Mouse (Mus musculus) ES-Bruce4 (cell line): ENCODE measurements around the gene Eya2. TPM values are rescaled to one million over a fixed set of nuclear protein-coding genes. Genes with fewer than 3 reads are reported as not detected.

Experiments
- H3K27ac ChIP-seq: 2 replicates; pipeline ENCODE4 v1.5.1; 2012; ENCODE audit warnings: low read length, inconsistent platforms; ENCODE audit not compliant: insufficient read depth
- H3K27me3 ChIP-seq: 2 replicates; pipeline ENCODE4 v1.6.1; 2012; ENCODE audit warnings: mild to moderate bottlenecking, low read length, inconsistent platforms; ENCODE audit not compliant: control insufficient read depth, poor library complexity, insufficient read depth, severe bottlenecking
- H3K36me3 ChIP-seq: 2 replicates; pipeline ENCODE4 v1.6.1; 2012; ENCODE audit warnings: inconsistent platforms, mild to moderate bottlenecking, low read length, moderate library complexity; ENCODE audit not compliant: control insufficient read depth, poor library complexity, insufficient read depth, severe bottlenecking
- H3K4me1 ChIP-seq: one replicate; pipeline ENCODE4 v1.8.1; 2011; ENCODE audit warnings: low read length; ENCODE audit not compliant: control insufficient read depth, insufficient read depth
- H3K4me3 ChIP-seq: 2 replicates; pipeline ENCODE4 v1.5.1; 2011; ENCODE audit warnings: low read depth, mild to moderate bottlenecking, low read length
- H3K9ac ChIP-seq: 2 replicates; pipeline ENCODE4 v1.6.1; 2012; ENCODE audit warnings: low read depth, mild to moderate bottlenecking, inconsistent platforms; ENCODE audit not compliant: poor library complexity, severe bottlenecking
- H3K9me3 ChIP-seq: replicated peaks from 2 replicates; pipeline ENCODE4 v1.6.1; 2012; ENCODE audit warnings: mild to moderate bottlenecking, low read length, inconsistent platforms; ENCODE audit not compliant: control insufficient read depth, poor library complexity, insufficient read depth, severe bottlenecking
- CTCF ChIP-seq: IDR thresholded peaks from one replicate; pipeline ENCODE4 v1.8.1; 2011; ENCODE audit warnings: low read depth, low read length
- EP300 ChIP-seq: IDR thresholded peaks from 2 replicates; pipeline ENCODE4 v1.6.1; 2011; ENCODE audit warnings: low read depth, low read length; ENCODE audit not compliant: insufficient read depth
- POLR2A ChIP-seq: IDR thresholded peaks from one replicate; pipeline ENCODE4 v1.8.1; 2011; ENCODE audit warnings: low read length; ENCODE audit not compliant: insufficient read depth
- polyA plus RNA-seq: library from polyadenylated mRNA; stranded (reverse); fragments of >200 nt; gene quantifications from 2 replicates; pipeline ENCODE4 v1.2.4, GENCODE M21; 2011; ENCODE audit warnings: low read depth; ENCODE audit not compliant: missing spikeins, insufficient read depth, insufficient read length

The Eya2 gene
- polyA plus RNA-seq, 1 experiment, result 3.2 TPM

DNA sequence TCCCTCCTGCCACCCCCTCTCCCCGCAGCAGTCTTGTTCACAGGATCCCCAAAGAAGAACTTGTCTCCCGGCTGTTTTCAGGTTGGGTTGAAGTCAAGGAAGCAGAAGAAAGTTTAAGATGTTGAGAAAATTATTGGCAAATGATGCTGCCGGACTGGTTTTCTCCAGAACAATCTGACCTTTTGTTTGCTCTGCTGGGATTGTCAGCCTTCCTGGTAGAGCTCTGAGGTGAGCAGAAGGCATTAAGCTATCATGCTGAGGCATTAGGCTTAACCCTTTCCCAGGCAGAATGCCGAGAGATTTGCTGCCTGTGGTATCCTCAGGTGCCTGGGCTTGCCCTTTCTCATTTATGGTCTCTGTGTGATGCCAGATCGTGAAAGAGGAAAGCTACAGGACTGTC lies 70.3 kb downstream of the Eya2 start:
- Histone ChIP-seq H3K4me3 (no peak overlapping the region), H3K36me3 (no peaks in the 10 kb centered on the region), H3K4me1 (no peaks in the 10 kb centered on the region), H3K27ac (no peak overlapping the region), H3K9ac (no peak overlapping the region), H3K27me3 (no peaks in the 10 kb centered on the region), H3K9me3 (no peaks in the 10 kb centered on the region)
- TF ChIP-seq EP300, result no peak
- TF ChIP-seq CTCF, result no peak
- no peak for TF ChIP-seq POLR2A

DNA sequence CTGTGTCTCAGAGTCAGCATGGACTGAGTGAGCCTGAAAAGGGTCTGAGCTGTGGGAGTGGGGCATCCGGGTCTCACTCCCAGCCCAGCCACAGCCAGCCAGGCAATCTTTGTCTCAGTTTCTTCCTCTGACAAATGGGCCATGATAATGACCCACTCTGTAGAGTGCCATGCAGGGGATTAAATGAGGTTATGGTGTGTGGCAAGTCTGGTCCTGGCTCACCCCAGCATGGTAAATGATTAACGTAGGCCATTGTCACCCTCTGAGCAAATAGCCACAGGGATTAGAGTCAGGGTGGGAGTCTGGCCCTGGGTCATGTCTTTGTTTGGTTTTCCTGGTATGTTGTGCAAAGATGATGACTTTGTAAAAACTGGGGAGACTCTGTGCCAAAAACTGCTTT lies 72.3 kb downstream of the Eya2 start:
- H3K27me3 ChIP-seq, result no peaks in the 10 kb centered on the region
- no peaks in the 10 kb centered on the region for H3K4me1 ChIP-seq
- no peaks in the 10 kb centered on the region for H3K36me3 ChIP-seq
- no peak for TF ChIP-seq POLR2A
- no peaks in the 10 kb centered on the region for H3K9me3 ChIP-seq
- no peak overlapping the region for H3K27ac ChIP-seq
- no peak overlapping the region for H3K4me3 ChIP-seq
- no peak overlapping the region for H3K9ac ChIP-seq

DNA sequence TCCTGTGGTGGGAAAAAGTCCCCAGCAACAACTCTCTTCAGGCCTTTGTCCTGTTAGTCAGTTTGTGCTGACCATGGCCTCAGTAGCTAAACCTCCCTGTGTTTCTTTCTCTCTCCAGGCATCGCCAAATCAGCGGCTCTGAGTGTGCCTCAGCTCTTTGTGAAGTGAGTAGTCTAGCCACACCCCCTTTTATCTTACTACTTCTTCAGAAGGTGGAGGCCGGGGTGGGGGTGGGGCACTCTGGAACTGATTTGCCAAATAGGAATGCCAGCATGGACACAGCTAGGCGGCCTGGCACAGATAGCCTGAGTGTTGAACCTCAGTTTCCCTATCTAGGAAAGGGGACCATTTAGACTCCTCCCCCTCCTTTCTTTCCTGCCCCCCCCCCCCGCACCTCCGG lies 87.9 kb downstream of the Eya2 start:
- H3K9ac ChIP-seq, result no peak overlapping the region
- H3K4me3 ChIP-seq, result no peak overlapping the region
- no peaks in the 10 kb centered on the region for H3K27me3 ChIP-seq
- H3K27ac ChIP-seq, result no peak overlapping the region
- no peaks in the 10 kb centered on the region for H3K4me1 ChIP-seq
- H3K36me3 ChIP-seq, result no peaks in the 10 kb centered on the region
- TF ChIP-seq CTCF, result no peak
- TF ChIP-seq EP300, result no peak
- TF ChIP-seq POLR2A, result no peak
- no peaks in the 10 kb centered on the region for H3K9me3 ChIP-seq

DNA sequence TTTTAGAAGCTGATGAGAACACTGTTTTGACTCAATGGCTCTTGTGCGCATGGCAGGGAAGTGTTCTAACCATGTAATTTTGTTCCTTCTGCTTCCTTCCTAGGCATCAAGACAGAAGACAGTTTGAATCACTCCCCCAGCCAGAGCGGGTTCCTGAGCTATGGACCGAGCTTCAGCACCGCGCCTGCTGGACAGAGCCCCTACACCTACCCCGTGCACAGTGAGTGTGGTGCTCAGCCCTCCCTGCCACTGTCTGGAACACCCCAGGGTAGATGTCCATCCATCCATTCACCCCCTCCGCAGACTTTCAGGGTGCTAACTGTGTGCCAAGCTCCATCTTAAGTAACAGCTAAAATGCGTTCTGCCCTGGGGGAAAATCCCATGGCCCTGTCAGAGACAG lies 92.7 kb downstream of the Eya2 start:
- no peak overlapping the region for H3K9ac ChIP-seq
- H3K27ac ChIP-seq, result no peak overlapping the region
- no peak for TF ChIP-seq POLR2A
- no peak for TF ChIP-seq CTCF
- TF ChIP-seq EP300, result no peak
- H3K27me3 ChIP-seq, result no peaks in the 10 kb centered on the region
- no peaks in the 10 kb centered on the region for H3K4me1 ChIP-seq
- H3K9me3 ChIP-seq, result no peaks in the 10 kb centered on the region
- H3K4me3 ChIP-seq, result no peak overlapping the region
- no peaks in the 10 kb centered on the region for H3K36me3 ChIP-seq

DNA sequence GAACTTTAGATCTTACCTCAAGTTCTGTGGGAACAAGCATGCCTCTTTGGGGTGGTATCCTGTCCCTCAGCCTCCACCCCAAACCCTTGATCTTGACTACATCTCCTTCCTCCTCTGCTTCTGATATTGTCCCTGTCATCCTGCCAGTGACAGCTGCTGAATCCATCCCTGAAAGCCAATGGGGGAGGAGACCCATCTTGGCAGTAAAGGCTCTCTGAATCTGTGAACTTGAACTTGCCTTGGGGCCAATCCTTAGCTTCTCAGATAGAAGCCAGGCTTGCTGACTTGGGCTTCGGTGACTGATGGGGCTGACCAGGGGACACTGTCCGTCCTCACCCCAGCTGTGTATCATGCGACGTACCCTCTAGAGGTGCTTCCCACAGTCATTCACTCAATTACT lies 94.1 kb downstream of the Eya2 start:
- Histone ChIP-seq H3K4me1 (no peaks in the 10 kb centered on the region), H3K4me3 (no peak overlapping the region), H3K9me3 (no peaks in the 10 kb centered on the region), H3K9ac (no peak overlapping the region), H3K27me3 (no peaks in the 10 kb centered on the region), H3K36me3 (no peaks in the 10 kb centered on the region), H3K27ac (no peak overlapping the region)
- no peak for TF ChIP-seq EP300
- no peak for TF ChIP-seq POLR2A

DNA sequence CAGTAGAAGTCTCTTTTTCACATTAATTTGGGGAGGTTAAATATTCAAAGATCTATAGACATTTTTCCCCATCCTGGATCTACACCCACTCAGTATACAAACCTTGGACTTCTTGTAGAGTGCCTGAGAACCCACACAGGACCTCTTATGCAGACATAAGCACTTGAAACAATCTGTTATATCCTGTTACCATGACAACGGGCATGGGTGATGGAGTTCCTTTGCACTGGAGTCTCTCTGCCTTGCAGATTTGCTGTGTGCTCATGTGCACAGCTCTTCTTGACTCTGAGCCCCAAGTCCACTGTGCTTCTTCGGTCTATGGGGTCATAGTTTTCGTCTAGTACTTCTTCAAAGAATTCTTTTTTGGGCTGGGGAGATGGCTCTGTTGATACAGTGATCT lies 96.2 kb downstream of the Eya2 start:
- H3K27ac ChIP-seq, result no peak overlapping the region
- H3K9ac ChIP-seq, result no peak overlapping the region
- H3K36me3 ChIP-seq, result no peaks in the 10 kb centered on the region
- H3K4me3 ChIP-seq, result no peak overlapping the region
- TF ChIP-seq POLR2A, result no peak
- no peak for TF ChIP-seq CTCF
- TF ChIP-seq EP300, result no peak
- no peaks in the 10 kb centered on the region for H3K9me3 ChIP-seq
- H3K27me3 ChIP-seq, result no peaks in the 10 kb centered on the region
- no peaks in the 10 kb centered on the region for H3K4me1 ChIP-seq
